Mouse (Mus musculus) spleen, postnatal 4 days (tissue): ENCODE results near the gene Plaur.

ENCODE experiments used
- DNase-seq, 2 experiments: peaks; one replicate each; pipeline ENCODE4 v3.0.0; 2022; ENCODE audit warnings: low spot score in 2 of 2

The Plaur gene

DNA sequence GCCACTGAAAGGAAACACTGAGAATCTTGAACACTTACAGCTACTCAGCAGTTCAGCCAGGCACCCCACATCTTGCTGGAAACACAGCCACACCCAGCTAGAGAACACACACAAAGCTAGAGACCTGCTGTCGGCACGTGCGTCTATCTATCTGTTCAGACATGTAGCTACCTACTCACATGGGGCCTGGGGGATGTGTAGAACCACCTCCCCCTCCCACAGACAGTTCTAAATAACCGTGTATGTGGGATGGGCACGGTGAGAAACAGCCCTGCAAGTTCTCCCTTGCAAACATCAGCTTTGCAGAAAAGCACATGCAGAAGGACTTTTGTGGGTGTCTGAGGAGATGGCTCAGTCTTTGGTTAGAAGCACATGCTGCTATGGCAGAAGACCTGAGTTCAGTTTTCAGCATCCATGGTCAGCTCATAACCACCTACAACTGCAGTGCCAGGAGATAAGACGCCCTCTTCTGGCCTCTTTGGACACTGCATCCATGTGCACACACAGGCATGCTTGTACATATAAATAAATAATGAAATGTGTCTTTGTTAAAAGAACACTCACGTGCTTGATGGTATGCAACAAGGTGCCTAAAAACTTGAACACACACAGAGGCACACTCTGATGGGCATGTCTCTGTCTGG is 15.5 kb upstream of the Plaur start:
- no peak for DNase-seq

DNA sequence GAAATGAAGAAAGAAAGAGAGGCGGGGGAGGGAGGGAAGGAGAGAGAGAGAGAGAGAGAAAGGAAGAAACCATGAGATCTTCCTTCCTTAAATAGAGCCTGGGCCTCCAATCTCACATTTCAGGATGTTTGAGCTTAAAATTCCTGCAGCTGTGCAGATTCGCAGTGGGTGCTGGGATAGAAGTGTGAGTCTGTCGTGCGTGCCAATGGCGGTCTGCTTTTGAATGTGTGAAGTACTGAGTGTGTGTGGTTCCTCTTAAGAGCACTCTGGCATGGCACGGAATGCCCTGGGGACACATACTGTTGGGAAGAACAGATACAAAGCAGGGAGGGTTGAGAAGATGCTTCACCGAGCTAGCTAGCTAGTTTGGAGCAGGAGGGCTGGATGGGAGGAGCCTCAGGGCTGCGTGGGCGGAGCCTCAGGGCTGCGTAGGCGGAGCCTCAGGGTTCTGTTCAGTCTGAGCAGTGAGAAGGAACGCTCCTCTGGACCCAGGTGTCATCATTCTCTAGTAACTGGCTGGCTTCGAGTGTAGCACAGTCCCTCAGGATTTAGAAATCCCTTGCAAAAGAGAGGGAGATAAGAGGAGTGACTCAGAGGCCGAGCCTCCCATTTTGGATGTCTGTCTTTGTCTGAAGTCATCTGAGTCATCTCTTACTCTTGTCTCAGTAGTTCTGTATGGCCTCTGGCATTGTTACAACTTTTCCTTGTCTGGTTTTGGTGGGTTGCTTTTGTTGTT is 13.3 kb upstream of the Plaur start:
- DNase-seq: peak in 1 of 2 experiments; percentile 48

DNA sequence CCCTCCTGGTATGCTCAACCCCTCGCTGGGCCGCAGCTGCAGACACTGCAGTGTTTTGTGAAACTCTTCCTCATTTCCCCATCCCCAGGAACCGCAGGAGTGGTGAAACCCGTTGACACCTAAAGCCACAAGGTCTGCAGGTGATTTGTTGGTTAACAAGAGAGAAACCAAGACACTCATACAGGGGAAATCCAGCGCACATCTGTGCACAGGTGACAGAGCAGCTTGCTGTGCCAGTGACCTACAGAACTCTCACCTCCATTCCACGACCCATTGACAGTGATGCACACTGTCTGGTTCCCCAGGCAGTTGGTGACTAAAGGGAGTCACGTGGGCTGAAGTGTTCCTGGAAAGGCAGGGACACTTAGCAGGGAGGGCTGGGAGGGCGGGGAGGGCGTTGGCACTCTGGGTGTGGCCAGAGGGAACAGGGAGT is 11.7 kb upstream of the Plaur start:
- DNase-seq: peak in 1 of 2 experiments; percentile 53

DNA sequence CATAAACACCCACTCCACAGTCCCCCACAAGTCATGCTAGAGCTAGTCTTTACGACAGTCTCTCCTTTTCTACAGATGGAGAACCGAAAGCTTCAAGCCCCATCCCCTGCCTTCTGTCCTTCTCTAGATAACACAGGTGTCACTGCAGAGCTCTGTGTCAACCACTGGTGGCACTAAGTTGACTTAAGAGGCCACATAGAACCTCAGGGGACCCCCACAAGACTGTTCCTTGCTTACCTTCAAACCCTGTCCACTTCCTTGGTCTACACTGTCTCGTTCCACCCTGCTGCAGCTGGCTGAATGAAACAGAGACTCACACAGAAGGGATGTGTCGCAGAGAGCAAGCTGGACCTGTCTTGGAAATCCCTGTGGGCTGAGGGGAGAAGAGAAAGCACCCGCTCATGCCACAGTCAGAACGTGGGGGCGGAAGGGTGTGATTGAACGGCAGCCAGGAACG is 10.4 kb upstream of the Plaur start, which contains the start of gene Irgc1:
Gene Irgc1, minus strand, starts transcription at position 443 of the 457 bp plus-strand sequence.
- DNase-seq: no peak

DNA sequence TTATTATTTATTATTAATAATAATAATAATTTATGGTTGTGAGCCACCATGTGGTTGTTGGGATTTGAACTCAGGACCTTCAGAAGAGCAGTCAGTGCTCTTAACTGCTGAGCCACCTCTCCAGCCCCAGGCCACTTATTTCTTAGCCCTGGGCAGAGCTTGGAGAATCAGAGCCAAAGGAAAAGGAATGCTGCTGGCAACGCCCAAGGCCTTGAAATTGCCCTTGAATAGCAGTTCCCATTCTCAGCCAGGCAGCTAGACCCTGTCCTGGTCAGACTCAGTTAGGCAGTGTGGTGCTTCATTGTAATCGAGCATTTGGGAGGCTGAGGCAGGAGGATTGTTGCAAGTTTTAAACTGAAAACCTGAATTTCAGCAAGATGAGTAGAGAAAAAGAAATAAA is 8.1 kb upstream of the Plaur start:
- DNase-seq: no peak

DNA sequence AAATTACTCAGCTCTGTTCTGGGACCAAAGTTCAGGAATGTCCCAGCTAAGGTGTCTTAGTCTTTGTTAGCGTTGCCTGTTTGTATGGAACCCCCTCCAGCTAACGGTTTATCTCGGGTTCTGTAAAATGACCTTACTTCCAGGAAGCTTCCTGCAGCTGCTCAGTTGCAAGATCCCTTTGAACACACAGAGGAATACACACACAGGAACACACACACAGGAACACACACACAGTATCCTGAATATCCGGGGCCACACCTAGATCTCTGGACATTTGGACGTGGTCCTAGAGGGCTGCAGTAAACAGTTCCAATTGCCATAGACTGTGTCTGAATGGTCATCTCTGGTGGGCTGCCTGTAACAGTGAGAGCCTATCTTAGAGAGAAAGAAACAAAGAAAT is 6.6 kb upstream of the Plaur start:
- no peak for DNase-seq

DNA sequence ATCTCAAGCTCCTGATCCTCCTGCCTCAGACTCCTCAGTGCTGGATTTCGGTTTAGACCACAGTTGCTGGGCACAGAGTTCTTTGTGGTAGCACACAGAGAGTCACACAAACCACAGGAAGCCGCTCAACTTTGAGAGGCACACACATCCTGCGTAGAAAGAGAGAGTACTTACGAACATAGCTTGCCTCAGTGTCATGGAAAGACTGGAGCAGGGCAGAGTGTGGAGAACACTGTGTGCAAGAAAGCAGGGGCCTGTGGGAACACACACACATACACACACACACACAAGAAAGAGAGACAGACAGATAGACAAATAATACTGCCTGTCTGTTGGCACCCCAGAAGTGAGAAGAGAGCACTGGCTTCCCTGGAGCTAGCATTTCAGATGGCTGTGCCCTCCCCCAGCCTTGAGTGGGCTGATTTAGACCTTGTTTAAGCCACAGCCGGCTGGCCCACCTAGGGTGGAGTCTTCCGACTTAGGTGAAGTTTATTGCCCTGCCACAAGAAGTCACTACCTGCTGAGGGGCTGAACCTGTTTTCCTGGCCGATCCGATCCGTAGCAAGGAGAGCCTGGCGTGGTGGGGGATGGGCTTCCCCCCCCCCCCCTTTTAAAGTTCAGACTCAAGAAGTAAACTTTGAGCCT is 4.4 kb upstream of the Plaur start:
- no peak for DNase-seq

DNA sequence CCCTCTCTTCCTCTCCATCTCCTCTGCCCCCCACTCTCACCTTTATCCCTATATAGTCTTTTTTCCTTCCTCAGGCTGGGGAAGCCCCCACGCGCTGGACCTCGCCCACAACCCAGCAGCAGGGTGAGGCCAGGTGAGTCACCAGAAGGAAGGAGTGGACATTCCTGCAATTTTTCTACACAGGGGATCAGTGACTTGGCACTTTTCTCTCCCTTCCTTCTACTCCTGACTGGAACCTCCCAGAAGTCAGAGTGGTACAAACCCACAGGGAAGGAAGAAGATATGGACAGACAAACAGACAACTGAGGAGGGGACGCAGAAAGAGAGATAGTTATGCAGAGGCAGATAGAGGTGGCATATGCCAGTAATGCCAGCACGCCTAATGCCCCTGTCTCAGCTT is 2.8 kb upstream of the Plaur start:
- no peak for DNase-seq

DNA sequence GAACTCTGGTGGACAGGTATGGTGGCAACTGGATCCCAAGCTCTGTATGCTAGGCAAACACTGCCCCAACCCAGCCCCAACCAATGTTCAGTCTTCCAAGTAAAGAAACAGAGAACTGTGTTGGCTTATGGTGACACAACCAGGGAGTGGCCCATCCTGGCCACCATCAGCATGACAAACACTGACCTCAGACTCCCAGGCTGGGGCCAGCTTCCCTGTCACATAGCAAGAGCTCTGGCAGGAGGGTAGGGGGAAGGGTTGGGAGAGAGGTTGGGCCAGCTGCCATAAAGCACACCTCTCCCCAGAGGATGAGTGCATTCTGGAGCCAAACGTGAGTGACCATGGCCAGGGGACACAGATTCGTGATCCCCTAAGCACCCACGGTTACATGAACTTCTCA is 2.4 kb upstream of the Plaur start:
- no peak for DNase-seq

DNA sequence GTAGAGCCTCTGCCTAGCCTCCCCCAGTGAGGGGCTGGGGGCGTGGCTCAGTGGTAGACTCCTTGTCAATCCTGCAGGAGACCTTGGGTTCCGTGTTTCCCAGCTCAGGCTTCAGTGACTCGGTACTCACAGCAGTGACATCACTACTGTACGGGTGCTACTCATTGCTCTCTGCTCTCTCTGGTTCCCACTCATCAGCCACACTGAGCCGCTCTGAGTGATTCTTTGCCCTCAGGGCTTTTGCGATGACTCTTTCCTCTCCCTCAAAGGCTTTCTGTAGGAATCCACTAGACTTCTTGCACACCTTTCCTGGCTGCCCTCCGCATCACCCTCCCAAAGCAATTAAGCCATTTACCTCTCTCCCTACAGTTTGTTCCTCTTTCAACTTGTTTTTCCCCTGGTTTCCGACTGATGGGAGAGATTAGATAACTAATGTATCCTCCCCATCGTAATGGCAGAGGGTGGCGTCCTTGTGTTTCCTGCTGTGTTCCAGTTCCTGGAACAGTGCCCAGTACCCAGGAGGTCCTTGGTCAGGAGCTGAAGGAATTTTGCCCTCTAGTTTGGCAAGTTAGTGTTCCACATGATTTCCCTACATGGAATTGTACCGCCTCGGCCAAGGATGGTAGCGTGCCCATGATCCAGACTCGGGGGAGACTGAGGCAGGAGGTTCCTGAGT is 770 bp upstream of the Plaur start:
- no peak for DNase-seq

DNA sequence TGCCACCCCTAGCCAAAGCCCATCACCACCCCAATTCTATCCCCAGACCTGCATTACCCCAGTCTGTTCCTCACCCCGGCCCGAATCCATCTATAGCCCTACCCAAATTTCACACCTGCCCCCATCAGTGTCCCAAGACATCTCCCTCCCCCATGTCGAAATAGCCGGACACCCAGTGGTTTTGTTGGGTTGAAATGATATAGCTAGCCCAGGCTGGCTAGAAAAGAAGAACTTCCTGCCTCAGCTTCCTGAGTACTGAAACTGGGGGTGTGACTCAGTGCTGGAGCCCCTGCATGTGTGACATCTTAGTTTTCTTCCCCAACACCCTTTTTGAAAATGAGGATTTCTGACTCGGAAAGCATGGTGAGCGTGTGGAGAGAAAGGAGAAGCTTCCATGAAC is 4.6 kb downstream of the Plaur start:
- DNase-seq: no peak

DNA sequence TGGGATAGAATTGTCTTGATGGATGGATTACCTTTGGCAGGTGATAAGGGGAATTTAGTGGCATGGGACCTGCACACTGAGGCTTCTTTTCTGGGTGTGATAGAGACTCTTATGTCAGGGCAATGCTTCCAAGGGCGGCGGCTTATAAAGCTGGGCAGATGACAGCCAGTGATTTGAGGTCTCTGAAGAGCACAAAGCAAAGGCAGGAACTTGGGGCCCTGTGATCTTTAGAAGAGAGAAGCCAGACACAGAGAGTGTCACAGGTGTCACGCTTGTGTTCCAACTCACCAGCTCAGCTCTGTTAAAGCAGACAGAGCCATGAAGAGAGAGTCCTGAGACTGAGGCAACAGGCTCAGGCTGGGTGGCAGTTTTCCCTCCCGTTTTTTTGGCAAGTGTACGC is 5.6 kb downstream of the Plaur start:
- no peak for DNase-seq

DNA sequence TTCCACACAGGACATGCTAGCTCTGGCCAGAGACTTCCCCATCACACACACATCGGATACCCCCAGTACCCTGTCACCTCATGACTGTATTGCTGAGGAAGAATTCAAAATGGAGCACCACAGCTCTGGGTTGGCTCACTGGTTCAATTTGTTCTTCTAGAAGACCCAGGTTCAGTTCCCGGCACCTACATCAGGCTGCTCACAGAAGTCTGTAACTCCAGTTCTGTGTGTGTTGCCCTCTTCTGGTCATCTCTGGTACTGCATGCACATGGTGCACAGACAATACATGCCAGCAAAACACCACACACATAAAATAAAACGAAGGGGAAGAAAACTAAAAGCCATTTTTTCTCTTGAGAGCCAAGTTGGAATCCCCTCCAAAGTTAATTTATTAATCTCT is 6.8 kb downstream of the Plaur start:
- peak in 1 of 2 experiments; percentile 75 for DNase-seq

DNA sequence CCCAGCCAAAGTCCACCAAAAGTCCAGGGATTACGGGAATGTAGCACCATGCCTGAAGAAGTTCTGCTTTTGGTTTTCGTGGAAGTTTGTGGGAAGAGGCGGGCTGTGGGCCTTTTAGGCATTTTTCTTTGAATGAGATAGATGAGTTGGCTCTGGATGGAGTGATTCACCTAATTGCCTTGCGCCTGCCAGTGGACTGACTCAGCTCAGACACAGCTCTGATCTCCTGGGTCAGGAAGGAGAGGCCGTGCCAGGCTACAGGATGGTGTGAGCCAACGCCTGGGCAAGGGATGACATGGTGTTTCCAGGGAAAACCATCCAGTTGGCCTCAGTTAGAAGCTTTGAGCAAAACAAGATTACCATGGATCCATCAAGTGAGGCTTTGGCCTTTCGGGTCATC is 8.1 kb downstream of the Plaur start:
- no peak for DNase-seq

DNA sequence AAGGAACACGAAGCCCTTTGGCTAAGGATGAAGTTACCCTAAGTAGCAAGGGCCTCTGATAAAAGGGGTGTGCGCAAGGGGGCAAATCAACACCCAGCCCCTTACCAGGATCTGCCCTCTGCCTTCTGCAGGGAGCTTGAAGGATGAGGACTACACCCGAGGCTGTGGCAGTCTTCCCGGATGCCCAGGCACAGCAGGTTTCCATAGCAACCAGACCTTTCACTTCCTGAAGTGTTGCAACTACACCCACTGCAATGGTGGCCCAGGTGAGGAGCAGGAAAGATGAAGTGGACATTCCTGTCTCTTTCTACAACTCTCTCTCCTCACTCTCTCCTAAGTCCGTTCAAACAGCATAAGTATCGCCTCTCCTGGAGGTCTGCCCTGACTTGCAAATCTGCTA is 10.2 kb downstream of the Plaur start:
- DNase-seq: no peak

DNA sequence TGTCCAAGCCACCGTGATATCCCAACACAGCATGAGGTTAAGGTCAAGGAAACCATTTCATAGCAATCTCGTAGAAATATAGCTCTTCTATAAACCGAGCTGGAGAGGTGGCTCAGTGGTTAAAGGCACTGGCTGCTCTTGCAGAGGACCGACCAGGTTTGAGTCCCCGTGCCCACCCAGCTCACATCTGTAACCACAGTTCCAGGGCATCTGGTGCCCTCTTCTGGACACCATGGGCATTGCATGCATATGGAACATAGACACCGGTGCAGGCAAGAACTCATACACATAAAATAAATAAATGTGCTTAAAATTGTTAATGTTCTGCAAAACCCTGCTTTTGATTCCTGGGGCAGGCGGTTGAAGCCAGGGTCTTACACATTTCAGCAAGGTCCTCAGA is 10.7 kb downstream of the Plaur start:
- peak; percentile 29 to 74 for DNase-seq

DNA sequence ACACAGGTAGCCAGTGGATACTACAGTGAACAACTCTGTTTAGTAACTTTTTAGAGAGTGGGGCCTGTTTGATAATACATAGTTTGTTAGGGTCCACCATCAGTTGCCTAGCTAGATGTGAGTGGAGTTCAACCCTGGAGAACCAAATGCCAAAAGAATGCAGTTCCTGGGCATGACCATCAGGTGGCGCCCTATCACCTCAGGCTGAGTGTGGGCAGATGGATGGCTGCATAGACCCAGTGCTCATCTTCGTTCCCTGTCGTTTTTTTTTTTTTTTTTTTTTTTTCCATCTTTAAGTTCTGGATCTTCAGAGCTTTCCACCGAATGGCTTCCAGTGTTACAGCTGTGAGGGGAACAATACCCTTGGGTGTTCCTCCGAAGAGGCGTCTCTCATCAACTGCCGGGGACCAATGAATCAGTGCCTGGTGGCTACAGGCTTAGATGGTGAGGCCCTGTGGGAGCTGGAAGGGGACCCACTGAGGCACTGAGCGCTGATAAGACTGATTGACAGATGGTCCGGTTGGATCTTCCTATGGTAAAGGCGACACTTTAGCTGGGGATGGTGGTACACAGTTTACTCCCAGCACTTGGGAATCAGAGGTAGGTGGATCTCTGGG is 11.7 kb downstream of the Plaur start:
- DNase-seq: peak; percentile 61 to 87

DNA sequence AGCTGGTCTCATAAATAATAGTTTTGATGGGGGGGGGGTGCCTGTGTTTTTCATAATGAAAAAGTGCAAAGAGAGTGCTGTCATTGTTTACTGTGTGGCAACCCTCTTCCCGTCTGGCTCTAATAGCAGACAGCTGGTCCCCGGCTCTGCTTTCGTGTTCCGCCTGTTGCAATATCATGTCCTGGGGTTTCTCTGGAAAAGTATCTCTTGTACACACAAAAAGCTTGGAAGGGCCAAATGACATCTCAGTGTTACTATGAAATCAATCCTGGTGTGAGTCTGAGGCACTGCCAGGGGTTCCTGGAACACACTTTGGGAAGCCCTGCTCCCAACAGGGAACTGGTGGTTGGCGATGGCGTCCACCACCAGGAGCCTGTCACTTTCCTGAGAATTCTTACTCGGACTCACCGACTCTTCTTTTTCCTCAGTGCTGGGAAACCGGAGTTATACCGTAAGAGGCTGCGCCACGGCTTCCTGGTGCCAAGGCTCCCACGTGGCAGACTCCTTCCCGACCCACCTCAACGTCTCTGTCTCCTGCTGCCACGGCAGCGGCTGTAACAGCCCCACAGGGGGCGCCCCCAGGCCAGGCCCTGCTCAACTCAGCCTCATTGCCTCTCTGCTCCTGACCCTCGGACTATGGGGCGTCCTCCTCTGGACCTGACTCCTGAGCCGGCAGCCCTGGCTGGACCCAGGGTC is 12.7 kb downstream of the Plaur start:
- no peak for DNase-seq

DNA sequence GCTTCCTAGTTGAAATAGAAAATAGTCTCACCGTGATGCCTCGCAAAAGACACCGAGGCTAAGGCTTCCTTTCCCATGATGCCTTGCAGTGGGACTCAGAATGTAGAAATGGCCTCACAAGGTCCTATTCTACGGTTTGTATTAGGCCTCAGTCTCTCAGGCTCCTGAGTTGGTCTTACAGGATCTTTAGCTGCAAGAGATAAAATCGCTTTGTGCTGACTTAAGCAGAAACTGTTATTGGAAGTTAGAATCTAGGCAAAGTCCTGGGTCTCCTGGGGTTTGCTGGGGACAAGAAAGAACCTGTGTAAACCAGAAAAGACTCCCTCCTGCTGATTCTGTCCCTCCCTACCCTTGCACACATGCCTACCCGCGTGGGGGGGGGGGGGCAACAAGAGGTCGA is 14.1 kb downstream of the Plaur start:
- no peak for DNase-seq

DNA sequence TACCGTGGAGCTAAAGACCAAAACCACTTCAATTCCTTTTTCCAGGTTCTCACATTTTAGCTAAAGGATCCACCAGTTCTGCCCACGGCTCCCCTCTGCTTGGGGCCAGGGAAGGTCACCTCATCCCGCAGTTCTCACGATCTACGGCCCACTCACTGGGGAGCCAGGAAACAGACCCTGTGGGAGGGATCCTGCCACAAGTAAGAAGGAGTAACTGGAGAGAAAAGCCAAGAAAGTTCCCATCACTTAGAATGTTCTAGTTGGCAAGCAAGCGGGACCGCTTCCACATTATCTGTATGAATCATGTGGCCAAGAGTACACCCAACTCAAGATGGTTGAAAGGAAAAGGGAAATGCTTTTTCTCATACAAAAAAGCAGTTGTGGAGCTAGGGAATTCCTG is 14.6 kb downstream of the Plaur start:
- no peak for DNase-seq

DNA sequence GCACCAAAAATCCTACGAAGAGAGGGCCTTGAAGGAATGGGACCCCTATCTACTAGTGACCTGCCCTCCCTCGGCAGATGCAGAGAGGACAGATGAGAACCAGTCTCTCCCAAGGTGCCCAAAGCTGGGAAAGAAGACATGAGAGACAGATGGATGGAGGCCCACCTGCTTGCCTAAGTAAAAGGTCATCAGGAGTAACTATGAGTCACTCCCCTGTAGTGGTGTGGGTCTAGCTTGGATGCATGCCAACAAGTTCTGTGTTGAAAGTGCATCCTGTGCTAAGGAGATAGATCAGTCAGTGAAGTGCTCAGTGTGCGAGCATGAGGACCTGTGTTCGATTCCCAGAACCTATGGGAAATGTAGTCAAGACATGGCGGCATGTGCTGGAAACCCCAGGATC is 16.6 kb downstream of the Plaur start:
- no peak for DNase-seq
